Mouse (Mus musculus) limb, embryonic 14.5 days (tissue): ENCODE results near the gene Rnf39. TPM values are rescaled to one million over a fixed set of nuclear protein-coding genes. Genes with fewer than 3 reads are reported as not detected.
A peak's percentile ranks its signal among the peaks of the same experiment; 100 is the strongest.

Source experiments
- ATAC-seq: fragments of 200-750 bp; cut with Nextera tagmentation; 2 replicates; pipeline ENCODE4 v1.8.0; 2017; ENCODE audit warnings: low read depth, moderate number of reproducible peaks, moderate TSS enrichment; ENCODE audit not compliant: low FRiP score
- DNase-seq: peaks from one replicate; pipeline ENCODE4 v3.0.0-alpha.2; 2015; ENCODE audit warnings: low spot score
- H3K27ac ChIP-seq: fragments of 300-500 bp; sonication (generic); replicated peaks from 2 replicates; pipeline ENCODE4 v1.5.1; 2014; ENCODE audit warnings: low read depth, mild to moderate bottlenecking, low read length, moderate library complexity, mixed read lengths
- H3K27me3 ChIP-seq: fragments of 300-500 bp; sonication (generic); 2 replicates; pipeline ENCODE4 v1.6.1; 2014; ENCODE audit warnings: low read length, mixed read lengths; ENCODE audit not compliant: control insufficient read depth, insufficient read depth
- H3K36me3 ChIP-seq: fragments of 300-500 bp; sonication (generic); 2 replicates; pipeline ENCODE4 v1.6.1; 2014; ENCODE audit warnings: mild to moderate bottlenecking, low read length, moderate library complexity, mixed read lengths; ENCODE audit not compliant: control insufficient read depth, insufficient read depth
- H3K4me1 ChIP-seq: fragments of 300-500 bp; sonication (generic); 2 replicates; pipeline ENCODE4 v1.6.1; 2014; ENCODE audit warnings: antibody characterized with exemption, low read length, mixed read lengths; ENCODE audit not compliant: control insufficient read depth, insufficient read depth
- H3K4me2 ChIP-seq: fragments of 300-500 bp; sonication (generic); replicated peaks from 2 replicates; pipeline ENCODE4 v1.6.1; 2014; ENCODE audit warnings: low read depth, mild to moderate bottlenecking, low read length, moderate library complexity; ENCODE audit not compliant: severe bottlenecking
- H3K4me3 ChIP-seq: fragments of 300-500 bp; sonication (generic); replicated peaks from 2 replicates; pipeline ENCODE4 v1.5.1; 2014; ENCODE audit warnings: low read length
- H3K9ac ChIP-seq: fragments of 300-500 bp; sonication (generic); 2 replicates; pipeline ENCODE4 v1.6.1; 2014; ENCODE audit warnings: mild to moderate bottlenecking, low read depth, low read length, moderate library complexity; ENCODE audit not compliant: severe bottlenecking
- H3K9me3 ChIP-seq: fragments of 300-500 bp; sonication (generic); 2 replicates; pipeline ENCODE4 v1.6.1; 2016; ENCODE audit warnings: low read length; ENCODE audit not compliant: control insufficient read depth
- POLR2A ChIP-seq: fragments of 200-500 bp; IDR thresholded peaks from 2 replicates; pipeline ENCODE4 v1.8.0; 2012; ENCODE audit warnings: inconsistent platforms, mild to moderate bottlenecking, moderate library complexity, borderline replicate concordance; ENCODE audit not compliant: insufficient read depth, insufficient read length; ENCODE audit errors: extremely low read depth
- WGBS: fragments of 180-500 bp; shearing (Covaris S2); extraction: QIAGEN DNeasy Blood & Tissue Kit; methylation state at CpG from one replicate; pipeline ENCODE4 v1.1.7; 2014; 5-methylcytosine and 5-hydroxymethylcytosine counted together
- polyA plus RNA-seq, 2 experiments: library from polyadenylated mRNA; depleted of rRNA in 1 of 2; stranded (reverse) in 1 of 2; unstranded in 1 of 2; fragments of >200 nt; fragmentation: Nextera tagmentation in 1 of 2; extraction: Ambion mirVana in 1 of 2; gene quantifications; 2 replicates each; pipeline versions ENCODE4 v1.2.1 to v1.2.3; 2012 to 2014

Rnf39 gene
- polyA plus RNA-seq, 2 experiments = 2.8 to 3.2 TPM

- Histone ChIP-seq H3K4me3 (peak overlapping the region; percentile 45), H3K4me2 (peak overlapping the region; percentile 83), H3K9me3 (no peaks in the 10 kb centered on the region), H3K4me1 (0 out of 2 replicates have a peak, but pooled peaks cover 4% of the 10 kb centered on the region), H3K9ac (peak overlapping the region; percentile 45; the same call in 1 of the 2 replicates), H3K36me3 (no peaks in the 10 kb centered on the region), H3K27ac (no peak overlapping the region; the same call in 1 of the 2 replicates), H3K27me3 (peaks cover 32% of the 10 kb centered on the region)
- ATAC-seq (peak; percentile 39), DNase-seq (peak; percentile 52)
- no peak for TF ChIP-seq POLR2A
- 57% methylated on average over 9 of the region's 10 CpGs for WGBS
Measured at GRCm38 (mm10) chr17:36942391-36942790, 327 bp upstream of the Rnf39 start.

- Histone ChIP-seq H3K27me3 (peaks cover 32% of the 10 kb centered on the region), H3K9me3 (no peaks in the 10 kb centered on the region), H3K36me3 (peaks cover under 1% of the 10 kb centered on the region), H3K27ac (no peak overlapping the region), H3K4me1 (0 out of 2 replicates have a peak, but pooled peaks cover 4% of the 10 kb centered on the region), H3K9ac (0 out of 2 replicates have a peak overlapping the region, but pooled peaks have one; percentile 45), H3K4me2 (peak overlapping the region; percentile 83), H3K4me3 (peak overlapping the region; percentile 45)
- WGBS = 6% methylated on average over 5 of the region's 5 CpGs
- no peak for ATAC-seq
- no peak for TF ChIP-seq POLR2A
- DNase-seq = no peak
Measured at GRCm38 (mm10) chr17:36943691-36944090, 973 bp downstream of the Rnf39 start.

- ATAC-seq = 0 out of 2 replicates have a peak, but pooled peaks have one; percentile 35
Measured at GRCm38 (mm10) chr17:36944121-36944775, 1.5 kb downstream of the Rnf39 start.

GRCm38 (mm10) chr17:36947051-36947819, 4.5 kb downstream of the Rnf39 start:
- no peak for TF ChIP-seq POLR2A
- H3K27ac ChIP-seq = no peak overlapping the region

More at GRCm38 (mm10) chr17:36944121-36944775, 1.5 kb downstream of the Rnf39 start:
- Histone ChIP-seq H3K9ac (no peak overlapping the region), H3K4me3 (0 out of 2 replicates have a peak overlapping the region, but pooled peaks have one; percentile 4), H3K27ac (no peak overlapping the region), H3K27me3 (peaks cover 32% of the 10 kb centered on the region), H3K9me3 (no peaks in the 10 kb centered on the region), H3K36me3 (peaks cover 6% of the 10 kb centered on the region), H3K4me1 (0 out of 2 replicates have a peak, but pooled peaks cover 4% of the 10 kb centered on the region), H3K4me2 (peak overlapping the region; percentile 83; the same call in 1 of the 2 replicates)
- 7% methylated on average over 8 of the region's 9 CpGs for WGBS
- no peak for TF ChIP-seq POLR2A
- DNase-seq = peak; percentile 69

GRCm38 (mm10) chr17:36948286-36948685, 5.6 kb downstream of the Rnf39 start:
- ATAC-seq = no peak

More at GRCm38 (mm10) chr17:36947051-36947819, 4.5 kb downstream of the Rnf39 start:
- DNase-seq (peak; percentile 30), ATAC-seq (peak; percentile 14; the same call in 1 of the 2 replicates)
- WGBS = 2% methylated on average over 49 of the region's 62 CpGs
- H3K27me3 ChIP-seq = peaks cover 30% of the 10 kb centered on the region
- peaks cover 12% of the 10 kb centered on the region for H3K36me3 ChIP-seq
- H3K9me3 ChIP-seq = no peaks in the 10 kb centered on the region
- peaks cover 8% of the 10 kb centered on the region for H3K4me1 ChIP-seq
- peak overlapping the region; percentile 69 for H3K9ac ChIP-seq
- H3K4me3 ChIP-seq = peak overlapping the region; percentile 47
- peak overlapping the region; percentile 98 for H3K4me2 ChIP-seq

More at GRCm38 (mm10) chr17:36948286-36948685, 5.6 kb downstream of the Rnf39 start:
- TF ChIP-seq POLR2A = no peak
- no peak overlapping the region for H3K4me2 ChIP-seq
- H3K36me3 ChIP-seq = peaks cover 12% of the 10 kb centered on the region
- no peak overlapping the region for H3K27ac ChIP-seq
- peaks cover 20% of the 10 kb centered on the region for H3K27me3 ChIP-seq
- peaks cover 4% of the 10 kb centered on the region for H3K4me1 ChIP-seq
- WGBS = 95% methylated on average over 1 of the region's 1 CpGs
- H3K9ac ChIP-seq = no peak overlapping the region
- DNase-seq = no peak
- H3K4me3 ChIP-seq = no peak overlapping the region
- no peaks in the 10 kb centered on the region for H3K9me3 ChIP-seq
